Mouse (Mus musculus): ENCODE measurements at regions not wholly inside any gene's neighbourhood (a gene's known extent, or its start where the extent isn't known, plus 50 kb on each side); places are given as distances from the start of the nearest gene placed in this dataset.

DNA sequence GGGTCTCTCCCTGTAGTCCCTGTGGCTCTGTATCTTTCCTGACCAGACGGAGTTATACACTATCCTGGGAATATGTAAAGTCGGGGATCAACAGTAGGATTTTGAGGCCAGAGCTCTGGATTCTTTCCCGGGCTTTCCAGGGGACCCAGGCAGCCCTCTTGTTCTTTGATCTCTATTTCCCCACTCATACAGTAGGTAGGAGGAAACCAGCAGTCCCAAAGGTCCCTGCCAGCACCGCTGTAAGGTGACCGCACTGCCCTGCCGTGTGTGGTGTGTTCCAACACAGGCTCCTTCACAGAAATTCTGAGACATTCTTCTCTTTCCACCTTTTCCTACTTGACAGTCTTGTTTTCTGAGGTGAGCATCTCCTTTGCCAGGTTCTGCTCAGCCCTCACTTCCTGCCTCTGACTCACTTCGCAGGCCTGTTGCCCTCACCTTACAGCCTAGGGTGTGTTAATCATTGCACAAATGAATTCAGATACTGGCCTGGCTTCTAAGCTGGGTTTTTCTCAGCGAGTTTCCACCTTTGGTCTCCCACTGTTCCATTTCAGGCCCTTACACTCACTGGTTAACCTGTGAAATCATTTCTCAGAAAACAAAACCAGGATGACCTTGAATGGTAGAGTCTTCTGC, 53.0 kb upstream of the Shb start:
- no peak for DNase-seq

- DNase-seq = no peak
Measured at GRCm38 (mm10) chr4:45583966-45584365, 51.7 kb upstream of the Shb start.

GRCm38 (mm10) chr4:45582496-45582895, 50.2 kb upstream of the Shb start:
- no peak for DNase-seq

Measured in embryo, embryonic 11 days (tissue).